Mouse (Mus musculus) limb, embryonic 11.5 days (tissue): ENCODE results near the gene Peli1. TPM values are rescaled to one million over a fixed set of nuclear protein-coding genes. Genes with fewer than 3 reads are reported as not detected.

ENCODE experiments used
- ATAC-seq: fragments of 200-750 bp; cut with Nextera tagmentation; 2 replicates; pipeline ENCODE4 v1.8.0; 2017; ENCODE audit warnings: low read depth; ENCODE audit not compliant: insufficient number of reproducible peaks, low FRiP score, low TSS enrichment
- DNase-seq: peaks from one replicate; pipeline ENCODE4 v3.0.0-alpha.2; 2015; ENCODE audit warnings: low spot score
- H3K27ac ChIP-seq: fragments of 300-500 bp; sonication (generic); replicated peaks from 2 replicates; pipeline ENCODE4 v1.5.1; 2014; ENCODE audit warnings: low read depth, mild to moderate bottlenecking, low read length
- H3K27me3 ChIP-seq: fragments of 300-500 bp; sonication (generic); 2 replicates; pipeline ENCODE4 v1.6.1; 2014; ENCODE audit warnings: mild to moderate bottlenecking, low read length, mixed read lengths; ENCODE audit not compliant: control insufficient read depth, insufficient read depth
- H3K36me3 ChIP-seq: fragments of 300-500 bp; sonication (generic); 2 replicates; pipeline ENCODE4 v1.6.1; 2014; ENCODE audit warnings: mild to moderate bottlenecking, low read length, moderate library complexity, mixed read lengths; ENCODE audit not compliant: control insufficient read depth, insufficient read depth
- H3K4me1 ChIP-seq: fragments of 300-500 bp; sonication (generic); 2 replicates; pipeline ENCODE4 v1.6.1; 2014; ENCODE audit warnings: low read length, mixed read lengths; ENCODE audit not compliant: control insufficient read depth, insufficient read depth
- H3K4me2 ChIP-seq: fragments of 300-500 bp; sonication (generic); 2 replicates; pipeline ENCODE4 v1.6.1; 2014; ENCODE audit warnings: low read depth, mild to moderate bottlenecking, moderate library complexity; ENCODE audit not compliant: severe bottlenecking
- H3K4me3 ChIP-seq: fragments of 300-500 bp; sonication (generic); 2 replicates; pipeline ENCODE4 v1.5.1; 2014; ENCODE audit warnings: low read depth, low read length
- H3K9ac ChIP-seq: fragments of 300-500 bp; sonication (generic); 2 replicates; pipeline ENCODE4 v1.6.1; 2014; ENCODE audit warnings: mild to moderate bottlenecking, low read length
- H3K9me3 ChIP-seq: fragments of 300-500 bp; sonication (generic); 2 replicates; pipeline ENCODE4 v1.6.1; 2016; ENCODE audit warnings: low read length; ENCODE audit not compliant: control insufficient read depth
- WGBS: fragments of 180-500 bp; shearing (Covaris S2); extraction: QIAGEN DNeasy Blood & Tissue Kit; methylation state at CpG from one replicate; pipeline ENCODE4 v1.1.7; 2014; 5-methylcytosine and 5-hydroxymethylcytosine counted together
- polyA plus RNA-seq: library from polyadenylated mRNA; unstranded; fragments of >200 nt; fragmentation: Nextera tagmentation; extraction: Ambion mirVana; gene quantifications from 2 replicates; pipeline ENCODE4 v1.2.1, GENCODE M21; 2014

Peli1 gene
- polyA plus RNA-seq, 1 experiment from 2014 or later = 75.6 TPM

DNA sequence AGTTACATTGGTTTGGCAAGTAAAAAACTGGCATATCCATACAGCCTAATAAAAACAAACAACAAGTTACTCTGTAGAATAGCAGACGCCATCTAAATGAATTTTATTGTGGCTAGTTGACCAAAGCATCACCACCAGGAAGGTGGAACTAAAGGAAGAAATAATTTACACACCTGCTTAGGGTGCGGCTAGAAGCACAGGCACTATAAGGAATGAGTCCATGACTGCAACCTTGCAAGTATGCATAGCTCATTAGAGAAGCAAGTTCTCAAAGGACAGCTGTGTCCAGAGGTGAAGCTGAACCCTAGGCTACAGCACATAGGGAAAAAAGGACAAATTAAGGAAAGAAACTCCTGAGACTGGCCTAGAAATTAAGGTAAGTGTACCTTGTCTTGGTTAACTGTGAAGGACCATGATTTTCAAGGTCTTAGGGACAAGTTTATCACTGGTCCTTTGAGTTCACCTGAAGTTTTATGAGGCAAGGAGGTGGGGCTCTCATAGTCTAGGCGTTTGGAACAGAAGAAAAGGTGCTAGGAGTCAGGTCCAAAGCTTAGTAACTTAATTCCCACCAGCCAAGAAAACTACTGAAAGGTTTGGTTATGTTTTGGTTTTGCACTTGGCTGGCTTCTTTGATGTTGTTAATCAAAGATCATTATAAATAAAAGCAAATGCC, 25.7 kb downstream of the Peli1 start:
- Histone ChIP-seq H3K9ac (no peak overlapping the region), H3K36me3 (no peaks in the 10 kb centered on the region), H3K4me3 (no peak overlapping the region), H3K4me2 (no peak overlapping the region), H3K9me3 (no peaks in the 10 kb centered on the region), H3K4me1 (no peaks in the 10 kb centered on the region), H3K27me3 (no peaks in the 10 kb centered on the region), H3K27ac (no peak overlapping the region)
- DNase-seq (no peak), ATAC-seq (no peak)
- WGBS = 83% methylated on average over 3 of the region's 3 CpGs

DNA sequence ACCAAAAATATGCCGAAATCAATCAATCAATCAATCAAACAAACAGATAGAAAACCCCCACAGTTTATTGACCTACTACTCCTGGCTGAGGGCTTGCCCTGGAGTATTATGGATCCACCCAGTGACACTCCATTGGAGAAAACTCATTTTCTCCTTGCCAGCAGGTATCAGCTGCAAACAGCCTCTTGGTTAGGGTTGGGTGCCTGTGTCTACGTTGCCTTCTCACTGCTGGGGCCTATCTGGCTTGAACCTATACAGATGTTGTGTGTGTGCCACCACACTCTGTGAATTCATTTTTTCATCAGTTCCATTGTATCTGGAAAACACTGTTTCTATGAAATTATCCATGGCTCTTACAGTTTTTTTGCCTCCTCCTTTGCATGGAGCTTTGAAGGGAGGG, 30.6 kb downstream of the Peli1 start:
- Histone ChIP-seq H3K4me2 (no peak overlapping the region), H3K27ac (no peak overlapping the region), H3K4me1 (no peaks in the 10 kb centered on the region), H3K36me3 (no peaks in the 10 kb centered on the region), H3K27me3 (no peaks in the 10 kb centered on the region), H3K4me3 (no peak overlapping the region), H3K9me3 (no peaks in the 10 kb centered on the region), H3K9ac (no peak overlapping the region)
- DNase-seq (no peak), ATAC-seq (no peak)
- 95% methylated on average over 2 of the region's 2 CpGs for WGBS

DNA sequence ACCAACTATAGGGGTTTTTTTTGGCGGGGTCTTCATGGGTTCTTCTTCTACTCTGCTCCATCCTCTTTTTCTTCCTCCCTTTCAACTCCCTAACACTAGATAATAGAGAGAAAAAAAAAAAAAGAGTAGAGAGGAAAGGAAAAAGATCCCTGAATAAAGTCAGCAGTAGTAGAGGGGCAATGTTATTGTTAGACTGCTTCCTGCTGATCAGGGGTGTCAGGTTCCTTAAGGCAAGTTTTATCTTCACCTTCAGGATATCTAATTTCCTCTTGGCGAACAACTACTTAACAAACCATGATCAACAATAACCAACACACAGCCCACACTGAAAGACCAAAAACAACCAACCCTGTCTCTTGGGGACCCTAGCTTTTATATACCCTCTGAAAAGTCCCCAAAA, 31.3 kb downstream of the Peli1 start:
- Histone ChIP-seq H3K4me3 (no peak overlapping the region), H3K9ac (no peak overlapping the region), H3K27ac (no peak overlapping the region), H3K4me1 (no peaks in the 10 kb centered on the region), H3K36me3 (no peaks in the 10 kb centered on the region), H3K27me3 (no peaks in the 10 kb centered on the region), H3K9me3 (no peaks in the 10 kb centered on the region), H3K4me2 (no peak overlapping the region)
- DNase-seq (no peak), ATAC-seq (no peak)
- WGBS = 81% methylated on average over 2 of the region's 2 CpGs

DNA sequence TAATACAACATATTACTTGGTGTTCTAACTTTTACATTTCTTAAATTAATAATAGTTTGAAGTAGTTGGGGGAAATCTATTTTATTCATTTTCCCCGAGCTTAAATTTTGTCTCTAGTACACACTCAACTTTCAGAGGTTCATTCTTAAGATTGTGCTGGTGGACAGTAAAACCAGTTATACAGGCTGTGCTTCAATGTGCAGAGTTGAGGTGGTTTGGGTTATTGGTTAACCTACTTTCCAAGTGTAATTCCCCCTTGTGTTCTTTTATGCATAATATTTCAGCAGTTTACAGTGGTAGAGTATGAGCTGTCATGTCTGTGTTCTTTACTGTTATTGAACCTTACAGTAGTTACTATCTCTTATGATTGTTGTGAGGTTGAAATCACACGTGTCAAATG, 40.6 kb downstream of the Peli1 start:
- WGBS = 90% methylated on average over 2 of the region's 2 CpGs
- DNase-seq = no peak
- ATAC-seq = no peak
- no peak overlapping the region for H3K4me2 ChIP-seq
- H3K27me3 ChIP-seq = no peaks in the 10 kb centered on the region
- no peaks in the 10 kb centered on the region for H3K36me3 ChIP-seq
- no peak overlapping the region for H3K9ac ChIP-seq
- H3K27ac ChIP-seq = no peak overlapping the region
- no peak overlapping the region for H3K4me3 ChIP-seq
- H3K4me1 ChIP-seq = no peaks in the 10 kb centered on the region
- H3K9me3 ChIP-seq = no peaks in the 10 kb centered on the region

DNA sequence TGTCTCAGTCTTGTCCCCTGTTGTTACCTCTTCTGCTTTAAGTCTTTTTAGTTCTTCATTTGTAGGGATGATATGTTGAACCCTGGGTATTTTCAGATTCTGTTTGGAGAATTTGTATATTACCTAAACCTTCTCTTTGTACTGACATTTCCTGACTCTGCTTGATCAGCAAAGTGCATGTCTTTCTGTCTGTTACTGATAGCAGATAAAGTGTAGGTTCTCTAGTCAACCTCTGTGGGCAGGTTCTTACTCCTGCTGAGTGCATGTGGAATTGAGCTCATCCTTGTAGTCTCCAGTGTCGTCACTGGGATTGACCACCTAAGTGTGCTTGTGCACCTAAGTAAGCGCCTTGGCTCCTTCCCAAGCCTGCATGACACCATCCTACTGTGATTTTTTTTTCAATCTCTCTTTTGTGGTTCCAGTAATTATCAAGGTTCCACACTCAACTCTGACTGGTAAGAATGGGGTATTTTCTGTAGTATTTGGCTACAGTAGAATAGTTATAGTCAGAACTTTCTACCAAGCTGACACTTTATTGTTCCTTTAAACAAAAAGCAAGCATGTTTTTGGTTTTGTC, 43.9 kb downstream of the Peli1 start:
- 93% methylated on average over 2 of the region's 2 CpGs for WGBS
- H3K4me2 ChIP-seq = no peak overlapping the region
- no peaks in the 10 kb centered on the region for H3K9me3 ChIP-seq
- no peaks in the 10 kb centered on the region for H3K27me3 ChIP-seq
- ATAC-seq = no peak
- no peak overlapping the region for H3K27ac ChIP-seq
- no peaks in the 10 kb centered on the region for H3K36me3 ChIP-seq
- no peak overlapping the region for H3K4me3 ChIP-seq
- H3K9ac ChIP-seq = no peak overlapping the region
- no peak for DNase-seq
- no peaks in the 10 kb centered on the region for H3K4me1 ChIP-seq

DNA sequence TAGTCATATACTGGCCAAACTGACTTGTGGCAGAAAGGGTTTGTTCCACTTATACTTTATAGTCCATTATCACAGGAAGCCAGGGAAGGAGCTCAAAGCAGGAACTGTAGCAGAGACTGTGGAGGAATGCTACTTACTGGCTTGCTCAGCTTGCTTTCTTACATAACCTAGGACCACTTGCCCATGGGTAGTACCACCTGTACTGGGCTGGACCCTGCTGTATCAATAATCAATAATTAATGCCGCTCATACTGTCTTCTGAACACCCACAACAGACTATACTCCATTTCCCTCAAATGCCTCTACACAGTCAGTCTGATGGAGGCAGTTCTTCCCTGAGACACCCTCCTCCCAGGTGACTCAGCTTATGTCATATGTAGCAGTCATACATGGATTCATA, 48.4 kb downstream of the Peli1 start:
- Histone ChIP-seq H3K27me3 (no peaks in the 10 kb centered on the region), H3K27ac (no peak overlapping the region), H3K36me3 (peaks cover 4% of the 10 kb centered on the region; the same call in 1 of the 2 replicates), H3K9me3 (no peaks in the 10 kb centered on the region), H3K4me1 (no peaks in the 10 kb centered on the region), H3K9ac (no peak overlapping the region), H3K4me3 (no peak overlapping the region), H3K4me2 (no peak overlapping the region)
- 89% methylated on average over 1 of the region's 1 CpGs for WGBS
- DNase-seq (no peak), ATAC-seq (no peak)

DNA sequence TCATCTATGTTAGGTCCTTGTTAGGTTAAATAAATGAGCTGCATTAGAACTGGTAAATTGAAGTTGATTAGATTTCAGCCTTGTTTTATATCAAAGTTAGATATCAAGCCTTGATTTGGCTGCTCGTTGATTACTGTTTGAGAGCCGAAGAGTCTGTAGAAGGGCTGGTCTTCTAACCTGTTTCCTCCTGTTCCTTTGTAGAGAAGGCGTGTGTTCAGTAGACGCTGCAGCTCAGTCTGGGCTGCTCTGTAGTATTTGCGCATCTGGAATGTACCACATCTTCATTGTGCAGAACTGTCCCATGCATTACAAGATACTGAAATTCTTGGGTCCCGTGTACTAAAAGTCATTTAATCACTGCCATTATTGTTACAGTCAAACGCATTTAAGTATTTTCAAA, 50.2 kb downstream of the Peli1 start:
- H3K9ac ChIP-seq = no peak overlapping the region
- WGBS = 95% methylated on average over 7 of the region's 7 CpGs
- DNase-seq (no peak), ATAC-seq (no peak)
- peaks cover 4% of the 10 kb centered on the region; the same call in 1 of the 2 replicates for H3K36me3 ChIP-seq
- H3K4me2 ChIP-seq = no peak overlapping the region
- no peaks in the 10 kb centered on the region for H3K27me3 ChIP-seq
- H3K4me1 ChIP-seq = no peaks in the 10 kb centered on the region
- H3K9me3 ChIP-seq = no peaks in the 10 kb centered on the region
- no peak overlapping the region for H3K4me3 ChIP-seq
- H3K27ac ChIP-seq = no peak overlapping the region

DNA sequence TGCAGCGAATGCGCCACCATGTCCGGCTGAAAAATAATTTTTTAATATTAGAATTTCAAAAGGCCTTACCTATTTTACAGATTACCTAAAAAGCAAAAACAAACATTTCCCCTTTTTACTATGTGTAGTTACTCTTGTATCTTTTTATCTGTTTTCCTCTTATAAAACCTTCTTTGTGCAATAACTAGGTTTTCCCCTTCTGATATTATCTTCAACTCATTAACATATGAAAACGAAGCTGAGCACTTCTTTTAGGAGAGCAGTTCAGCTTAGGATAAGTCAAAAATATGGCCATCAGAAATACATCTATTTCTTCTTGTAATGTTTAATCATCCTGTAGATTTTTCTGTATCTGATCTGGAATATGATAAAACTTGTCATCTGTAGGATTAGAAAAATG, 50.7 kb downstream of the Peli1 start:
- Histone ChIP-seq H3K9me3 (no peaks in the 10 kb centered on the region), H3K27me3 (no peaks in the 10 kb centered on the region), H3K36me3 (peaks cover 4% of the 10 kb centered on the region; the same call in 1 of the 2 replicates), H3K4me1 (no peaks in the 10 kb centered on the region), H3K4me3 (no peak overlapping the region), H3K27ac (no peak overlapping the region), H3K4me2 (no peak overlapping the region), H3K9ac (no peak overlapping the region)
- DNase-seq = no peak
- ATAC-seq = no peak
- 95% methylated on average over 4 of the region's 4 CpGs for WGBS

DNA sequence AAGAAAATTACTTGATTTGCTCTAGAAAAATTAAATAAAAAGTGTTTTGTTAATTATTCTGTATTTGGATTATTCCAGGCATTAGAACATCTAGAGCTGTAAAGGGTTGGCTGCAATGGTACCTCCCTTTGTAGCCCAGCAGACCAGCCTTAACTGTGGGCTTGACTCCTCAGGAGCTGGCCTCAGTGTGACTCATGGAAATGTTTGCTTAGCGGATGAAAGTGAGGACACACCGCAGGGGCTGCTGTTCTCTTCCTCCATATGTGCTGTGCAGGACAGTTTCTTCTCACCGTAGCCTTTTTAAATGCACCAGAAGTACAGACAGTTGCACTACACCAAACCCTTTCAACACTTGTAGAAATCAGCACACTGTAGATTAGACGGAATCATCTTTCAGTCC, 58.4 kb downstream of the Peli1 start:
- H3K4me2 ChIP-seq = no peak overlapping the region
- H3K27ac ChIP-seq = no peak overlapping the region
- no peaks in the 10 kb centered on the region for H3K9me3 ChIP-seq
- H3K9ac ChIP-seq = no peak overlapping the region
- H3K36me3 ChIP-seq = peaks cover 15% of the 10 kb centered on the region; the same call in 1 of the 2 replicates
- H3K4me3 ChIP-seq = no peak overlapping the region
- no peaks in the 10 kb centered on the region for H3K4me1 ChIP-seq
- WGBS = 93% methylated on average over 4 of the region's 4 CpGs
- no peaks in the 10 kb centered on the region for H3K27me3 ChIP-seq
- ATAC-seq = no peak
- DNase-seq = no peak
